Mouse (Mus musculus) lung, embryonic 15.5 days (tissue): ENCODE data around the gene Kctd21. TPM values are rescaled to one million over a fixed set of nuclear protein-coding genes. Genes with fewer than 3 reads are reported as not detected.

Experiments used
- ATAC-seq: fragments of 200-750 bp; cut with Nextera tagmentation; 2 replicates; pipeline ENCODE4 v1.8.0; 2017; ENCODE audit warnings: moderate number of reproducible peaks, borderline replicate concordance; ENCODE audit not compliant: low FRiP score, low TSS enrichment; ENCODE audit errors: extremely low read depth
- H3K27ac ChIP-seq: fragments of 300-500 bp; sonication (generic); 2 replicates; pipeline ENCODE4 v1.5.1; 2015; ENCODE audit warnings: moderate library complexity, mild to moderate bottlenecking, inconsistent platforms
- H3K27me3 ChIP-seq: fragments of 300-500 bp; sonication (generic); 2 replicates; pipeline ENCODE4 v1.6.1; 2015; ENCODE audit warnings: inconsistent platforms
- H3K36me3 ChIP-seq: fragments of 300-500 bp; sonication (generic); 2 replicates; pipeline ENCODE4 v1.6.1; 2015; ENCODE audit warnings: inconsistent platforms
- H3K4me1 ChIP-seq: fragments of 300-500 bp; sonication (generic); 2 replicates; pipeline ENCODE4 v1.6.1; 2015; ENCODE audit warnings: inconsistent platforms
- H3K4me2 ChIP-seq: fragments of 300-500 bp; sonication (generic); 2 replicates; pipeline ENCODE4 v1.6.1; 2015; ENCODE audit warnings: inconsistent platforms, mild to moderate bottlenecking, moderate library complexity
- H3K4me3 ChIP-seq: fragments of 300-500 bp; sonication (generic); 2 replicates; pipeline ENCODE4 v1.5.1; 2015; ENCODE audit warnings: mild to moderate bottlenecking, inconsistent platforms
- H3K9ac ChIP-seq: fragments of 300-500 bp; sonication (generic); 2 replicates; pipeline ENCODE4 v1.6.1; 2015; ENCODE audit warnings: inconsistent platforms
- H3K9me3 ChIP-seq: fragments of 300-500 bp; sonication (generic); 2 replicates; pipeline ENCODE4 v1.6.1; 2016; ENCODE audit warnings: inconsistent platforms
- WGBS: fragments of 180-500 bp; shearing (Covaris S2); methylation state at CpG from one replicate; pipeline ENCODE4 v1.1.7; 2015; 5-methylcytosine and 5-hydroxymethylcytosine counted together
- polyA plus RNA-seq: library from polyadenylated mRNA; unstranded; fragments of >200 nt; fragmentation: Nextera tagmentation; extraction: Ambion mirVana; gene quantifications from 2 replicates; pipeline ENCODE4 v1.2.1, GENCODE M21; 2015

Kctd21 gene
- polyA plus RNA-seq, 1 experiment from 2014 or later: 5.1 TPM

DNA sequence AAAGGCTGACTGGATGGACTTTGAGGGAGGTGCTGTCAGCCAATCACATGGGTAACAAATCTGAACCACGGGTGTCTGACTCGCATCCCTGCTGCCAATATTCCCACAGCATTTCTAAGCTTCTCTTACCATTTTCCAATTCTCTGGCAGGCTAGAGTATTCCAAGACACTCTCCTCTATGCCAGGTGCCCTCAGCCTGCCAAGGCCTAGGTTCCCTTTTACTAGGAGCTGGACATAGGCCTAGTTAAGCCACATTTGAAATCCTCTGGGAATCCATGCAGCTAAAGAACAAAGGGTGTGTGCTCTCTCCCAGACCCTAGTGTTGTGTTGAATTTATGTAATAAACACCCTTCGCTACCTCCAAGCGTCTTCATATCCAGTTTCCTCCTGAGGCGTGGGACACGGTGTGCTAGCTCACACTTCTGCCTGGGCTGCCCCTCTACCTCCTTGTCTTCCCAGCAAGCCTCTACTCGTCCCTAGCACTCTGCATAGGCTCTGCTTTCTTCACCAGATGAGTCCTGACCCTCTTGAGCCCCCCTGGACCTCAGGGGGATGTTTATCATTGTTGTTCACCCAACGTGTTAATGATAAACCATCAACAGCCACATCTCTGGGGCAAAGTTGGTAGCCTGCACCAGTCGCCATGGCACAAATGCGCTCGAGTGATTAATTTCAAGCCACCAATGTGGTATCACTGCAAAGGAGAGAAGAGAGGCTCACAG lies 19.8 kb downstream of the Kctd21 start:
- Histone ChIP-seq H3K27ac (no peak overlapping the region), H3K4me3 (no peak overlapping the region), H3K4me1 (peaks cover 16% of the 10 kb centered on the region), H3K36me3 (no peaks in the 10 kb centered on the region; the same call in 1 of the 2 replicates), H3K9me3 (no peaks in the 10 kb centered on the region), H3K9ac (no peak overlapping the region), H3K27me3 (no peaks in the 10 kb centered on the region), H3K4me2 (no peak overlapping the region)
- no peak for ATAC-seq
- WGBS: 78% methylated on average over 11 of the region's 11 CpGs

GRCm38 (mm10) chr7:97353356-97353755 lies 21.2 kb downstream of the Kctd21 start:
- Histone ChIP-seq H3K27me3 (no peaks in the 10 kb centered on the region), H3K9me3 (no peaks in the 10 kb centered on the region), H3K4me3 (no peak overlapping the region), H3K36me3 (no peaks in the 10 kb centered on the region; the same call in 1 of the 2 replicates), H3K4me2 (no peak overlapping the region), H3K4me1 (peaks cover 16% of the 10 kb centered on the region), H3K9ac (no peak overlapping the region), H3K27ac (no peak overlapping the region)
- no peak for ATAC-seq
- WGBS: 81% methylated on average over 6 of the region's 6 CpGs

DNA sequence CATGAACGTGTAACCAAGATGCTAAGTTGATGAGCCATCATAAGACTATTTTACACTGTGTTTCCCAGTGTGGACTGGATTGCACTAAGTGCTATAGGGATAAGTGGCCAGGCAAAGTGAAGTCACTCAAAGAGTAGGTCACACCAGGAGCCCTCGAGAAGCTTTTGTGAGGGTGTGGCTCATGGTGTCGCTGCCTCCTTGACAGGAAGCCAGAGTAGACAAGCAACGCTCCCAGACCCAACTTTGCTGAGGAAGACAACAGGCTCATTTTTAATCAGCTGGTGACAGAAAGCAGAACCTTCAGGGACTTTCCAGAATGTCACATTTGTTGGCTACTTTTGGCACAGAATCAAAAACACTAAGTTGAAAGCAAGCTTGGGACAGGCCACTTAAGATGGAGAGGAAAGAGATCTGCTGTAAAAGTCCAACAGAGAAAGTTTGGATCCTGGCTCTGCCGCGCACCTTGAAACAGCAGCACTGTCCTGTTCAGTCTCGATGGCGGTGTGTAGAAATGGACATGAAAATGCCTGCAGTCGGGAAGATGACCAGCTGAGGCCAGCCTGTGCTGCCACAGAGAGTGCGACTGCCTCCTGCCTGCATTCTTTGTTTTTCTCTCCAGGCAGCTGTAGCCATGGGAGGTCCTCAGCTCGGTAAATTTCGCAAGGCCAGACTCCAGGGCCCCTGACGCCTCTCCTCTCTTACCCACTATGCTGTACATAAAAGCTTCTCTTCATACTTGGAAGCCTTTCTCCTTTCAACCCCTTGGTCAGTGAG lies 23.1 kb downstream of the Kctd21 start:
- peak overlapping the region; percentile 45 for H3K27ac ChIP-seq
- 26% methylated on average over 13 of the region's 13 CpGs for WGBS
- H3K9me3 ChIP-seq: no peaks in the 10 kb centered on the region
- H3K4me1 ChIP-seq: peaks cover 16% of the 10 kb centered on the region
- ATAC-seq: peak; percentile 66
- H3K27me3 ChIP-seq: no peaks in the 10 kb centered on the region
- H3K4me2 ChIP-seq: no peak overlapping the region
- no peak overlapping the region for H3K4me3 ChIP-seq
- no peak overlapping the region for H3K9ac ChIP-seq
- H3K36me3 ChIP-seq: no peaks in the 10 kb centered on the region

DNA sequence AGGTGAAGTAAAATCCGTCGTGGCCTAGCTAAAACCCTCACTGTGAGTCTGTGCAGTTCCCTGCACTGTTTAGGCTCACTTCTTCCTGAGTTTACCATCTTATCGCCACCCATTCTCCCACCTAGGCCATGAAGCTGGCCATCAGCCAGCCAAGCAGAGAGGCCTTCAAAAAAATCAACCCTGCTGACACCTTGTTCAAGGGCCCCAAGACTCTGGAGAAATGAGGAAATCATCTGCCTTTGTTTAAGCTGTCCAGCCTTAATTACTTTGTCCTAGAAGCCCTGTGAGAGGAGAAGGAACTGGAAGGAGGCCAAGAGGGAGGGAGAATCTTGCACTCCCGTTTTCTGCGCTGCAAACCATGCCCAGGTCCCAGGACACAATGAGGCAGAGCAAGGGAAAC lies 24.1 kb downstream of the Kctd21 start:
- H3K4me3 ChIP-seq: no peak overlapping the region
- H3K4me2 ChIP-seq: no peak overlapping the region
- no peaks in the 10 kb centered on the region for H3K36me3 ChIP-seq
- peak overlapping the region; percentile 59 for H3K27ac ChIP-seq
- WGBS: 49% methylated on average over 5 of the region's 5 CpGs
- H3K27me3 ChIP-seq: no peaks in the 10 kb centered on the region
- H3K9me3 ChIP-seq: no peaks in the 10 kb centered on the region
- H3K9ac ChIP-seq: no peak overlapping the region
- H3K4me1 ChIP-seq: peaks cover 16% of the 10 kb centered on the region
- no peak for ATAC-seq

DNA sequence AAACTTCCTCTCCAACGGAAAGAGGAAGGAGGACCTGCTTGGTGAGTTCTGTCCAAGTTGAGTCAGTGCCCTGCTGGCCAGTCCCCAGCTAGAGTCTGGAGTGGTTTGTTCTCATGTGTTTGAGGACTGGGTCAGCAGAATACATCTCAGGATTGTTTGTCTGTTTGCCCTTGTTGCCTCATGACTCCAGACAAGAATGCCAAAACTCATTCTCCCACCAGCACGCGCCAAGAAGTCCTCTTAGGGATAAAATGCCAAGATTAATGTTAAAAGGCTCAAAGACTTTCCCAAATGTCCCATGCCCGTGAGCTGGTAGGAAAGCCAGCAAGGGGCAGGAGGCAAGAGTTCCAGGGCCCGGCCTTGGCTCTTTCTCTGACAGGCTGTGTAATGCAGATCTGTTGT lies 24.7 kb downstream of the Kctd21 start:
- Histone ChIP-seq H3K4me1 (peaks cover 16% of the 10 kb centered on the region), H3K4me2 (no peak overlapping the region), H3K27ac (peak overlapping the region; percentile 59), H3K9me3 (no peaks in the 10 kb centered on the region), H3K36me3 (no peaks in the 10 kb centered on the region), H3K4me3 (no peak overlapping the region), H3K9ac (no peak overlapping the region), H3K27me3 (no peaks in the 10 kb centered on the region)
- 51% methylated on average over 5 of the region's 5 CpGs for whole genome bisulfite sequencing
- ATAC-seq: no peak

- ATAC-seq: no peak
Measured at GRCm38 (mm10) chr7:97357840-97358239, 25.7 kb downstream of the Kctd21 start.

GRCm38 (mm10) chr7:97358347-97358746 lies 26.2 kb downstream of the Kctd21 start:
- WGBS: 78% methylated on average over 4 of the region's 4 CpGs
- Histone ChIP-seq H3K9ac (no peak overlapping the region), H3K27me3 (no peaks in the 10 kb centered on the region), H3K4me3 (no peak overlapping the region), H3K4me2 (no peak overlapping the region), H3K4me1 (peaks cover 16% of the 10 kb centered on the region), H3K36me3 (no peaks in the 10 kb centered on the region), H3K9me3 (no peaks in the 10 kb centered on the region), H3K27ac (no peak overlapping the region)
- no peak for ATAC-seq

More at GRCm38 (mm10) chr7:97357840-97358239, 25.7 kb downstream of the Kctd21 start:
- Histone ChIP-seq H3K9ac (no peak overlapping the region), H3K4me2 (no peak overlapping the region), H3K36me3 (no peaks in the 10 kb centered on the region), H3K27ac (no peak overlapping the region), H3K9me3 (no peaks in the 10 kb centered on the region), H3K27me3 (no peaks in the 10 kb centered on the region), H3K4me3 (no peak overlapping the region), H3K4me1 (peaks cover 16% of the 10 kb centered on the region)
- WGBS: 73% methylated on average over 3 of the region's 3 CpGs

- H3K4me1 ChIP-seq: peaks cover 12% of the 10 kb centered on the region
- no peak overlapping the region for H3K27ac ChIP-seq
- no peak overlapping the region for H3K9ac ChIP-seq
- WGBS: 56% methylated on average over 5 of the region's 5 CpGs
- no peak overlapping the region for H3K4me2 ChIP-seq
- no peak overlapping the region for H3K4me3 ChIP-seq
- no peaks in the 10 kb centered on the region for H3K36me3 ChIP-seq
- H3K27me3 ChIP-seq: no peaks in the 10 kb centered on the region
- no peak for ATAC-seq
- H3K9me3 ChIP-seq: no peaks in the 10 kb centered on the region
Measured at GRCm38 (mm10) chr7:97360166-97360565, 28.0 kb downstream of the Kctd21 start.

GRCm38 (mm10) chr7:97360955-97361354 lies 28.8 kb downstream of the Kctd21 start:
- Histone ChIP-seq H3K36me3 (no peaks in the 10 kb centered on the region), H3K4me3 (no peak overlapping the region), H3K27me3 (no peaks in the 10 kb centered on the region), H3K9me3 (no peaks in the 10 kb centered on the region), H3K27ac (no peak overlapping the region), H3K4me2 (no peak overlapping the region), H3K9ac (no peak overlapping the region), H3K4me1 (peaks cover 5% of the 10 kb centered on the region; the same call in 1 of the 2 replicates)
- ATAC-seq: no peak
- WGBS: 46% methylated on average over 3 of the region's 3 CpGs

GRCm38 (mm10) chr7:97361467-97361866 lies 29.3 kb downstream of the Kctd21 start:
- Histone ChIP-seq H3K9ac (no peak overlapping the region), H3K4me3 (no peak overlapping the region), H3K4me2 (no peak overlapping the region), H3K36me3 (no peaks in the 10 kb centered on the region), H3K9me3 (no peaks in the 10 kb centered on the region), H3K27ac (no peak overlapping the region), H3K4me1 (0 out of 2 replicates have a peak, but pooled peaks cover under 1% of the 10 kb centered on the region), H3K27me3 (no peaks in the 10 kb centered on the region)
- ATAC-seq: no peak
- 19% methylated on average over 4 of the region's 4 CpGs for WGBS

- H3K36me3 ChIP-seq: no peaks in the 10 kb centered on the region
- H3K27ac ChIP-seq: no peak overlapping the region
- no peak for ATAC-seq
- 68% methylated on average over 1 of the region's 1 CpGs for WGBS
- no peaks in the 10 kb centered on the region for H3K27me3 ChIP-seq
- no peak overlapping the region for H3K4me2 ChIP-seq
- no peak overlapping the region for H3K9ac ChIP-seq
- H3K4me1 ChIP-seq: peaks cover 2% of the 10 kb centered on the region
- no peaks in the 10 kb centered on the region for H3K9me3 ChIP-seq
- no peak overlapping the region for H3K4me3 ChIP-seq
Measured at GRCm38 (mm10) chr7:97365887-97366286, 33.8 kb downstream of the Kctd21 start.

- 93% methylated on average over 9 of the region's 9 CpGs for WGBS
- Histone ChIP-seq H3K27ac (no peak overlapping the region), H3K27me3 (no peaks in the 10 kb centered on the region), H3K4me1 (peaks cover 11% of the 10 kb centered on the region), H3K4me3 (no peak overlapping the region), H3K36me3 (peaks cover 39% of the 10 kb centered on the region), H3K4me2 (no peak overlapping the region), H3K9me3 (no peaks in the 10 kb centered on the region), H3K9ac (no peak overlapping the region)
- no peak for ATAC-seq
Measured at GRCm38 (mm10) chr7:97375101-97375500, 43.0 kb downstream of the Kctd21 start.
